Mouse (Mus musculus): ENCODE data around the gene Sgo2b.
A peak's percentile ranks its signal among the peaks of the same experiment; 100 is the strongest.
"Not testable (repeated sequence)": the region's sequence is repeated elsewhere in the genome, so short reads cannot be mapped to it uniquely, and the experiment has no call there.

The Sgo2b gene

GRCm38 (mm10) chr8:63951626-63952377, at the start of gene Sgo2b:
Sgo2b (minus strand) TSS chr8:63952248.
- DNase-seq (ENCODE audit: low read depth, low spot score), result no peak

- DNase-seq (ENCODE audit: low read depth, low spot score), result not testable (repeated sequence)
These were observed 18.8 kb upstream of the Sgo2b start for GRCm38 (mm10) chr8:63970612-63971391.

- DNase-seq (ENCODE audit: low read depth, low spot score), result no peak
These were observed 9.2 kb upstream of the Sgo2b start for GRCm38 (mm10) chr8:63961032-63961785.

GRCm38 (mm10) chr8:63953802-63954201, 1.8 kb upstream of the Sgo2b start:
- DNase-seq (ENCODE audit: low read depth, low spot score), result not testable (repeated sequence)

- DNase-seq (ENCODE audit: low read depth, low spot score), result no peak
These were observed 18.9 kb downstream of the Sgo2b start for GRCm38 (mm10) chr8:63933171-63933570.

- peak; percentile 70 for DNase-seq (ENCODE audit: low read depth, low spot score)
These were observed 22.5 kb downstream of the Sgo2b start for GRCm38 (mm10) chr8:63929301-63930097.

GRCm38 (mm10) chr8:63921257-63921960, 30.6 kb downstream of the Sgo2b start:
- no peak for DNase-seq (ENCODE audit: low read depth, low spot score)

- no peak for DNase-seq (ENCODE audit: low read depth, low spot score)
These were observed 57.0 kb downstream of the Sgo2b start for GRCm38 (mm10) chr8:63895096-63895495.

- DNase-seq (ENCODE audit: low read depth, low spot score), result no peak
These were observed 73.7 kb downstream of the Sgo2b start for GRCm38 (mm10) chr8:63878353-63878752.

GRCm38 (mm10) chr8:63877393-63877792, 74.7 kb downstream of the Sgo2b start:
- DNase-seq (ENCODE audit: low read depth, low spot score), result peak; percentile 31

GRCm38 (mm10) chr8:63876949-63877348, 75.1 kb downstream of the Sgo2b start:
- DNase-seq (ENCODE audit: low read depth, low spot score), result no peak

Measured in WW6 (cell line).